Mouse (Mus musculus) kidney, postnatal 0 days (tissue): ENCODE measurements around the gene Arhgap10. TPM values are rescaled to one million over a fixed set of nuclear protein-coding genes. Genes with fewer than 3 reads are reported as not detected.

Experiments
- ATAC-seq: fragments of 200-750 bp; cut with Nextera tagmentation; replicated peaks from 2 replicates; pipeline ENCODE4 v1.8.0; 2017; ENCODE audit warnings: low read depth, moderate number of reproducible peaks, moderate TSS enrichment, moderate library complexity; ENCODE audit not compliant: low FRiP score
- DNase-seq: peaks from one replicate; pipeline ENCODE4 v3.0.0-alpha.2; 2016; ENCODE audit warnings: low spot score
- H3K27ac ChIP-seq: fragments of 300-500 bp; sonication (generic); 2 replicates; pipeline ENCODE4 v1.5.1; 2014; ENCODE audit warnings: mild to moderate bottlenecking
- H3K27me3 ChIP-seq: fragments of 300-500 bp; sonication (generic); 2 replicates; pipeline ENCODE4 v1.6.1; 2014; ENCODE audit warnings: low read length, mixed read lengths; ENCODE audit not compliant: insufficient read depth
- H3K36me3 ChIP-seq: fragments of 300-500 bp; sonication (generic); 2 replicates; pipeline ENCODE4 v1.6.1; 2014; ENCODE audit warnings: low read length, mixed read lengths; ENCODE audit not compliant: insufficient read depth
- H3K4me1 ChIP-seq: fragments of 300-500 bp; sonication (generic); replicated peaks from 2 replicates; pipeline ENCODE4 v1.6.1; 2014; ENCODE audit warnings: antibody characterized with exemption, low read length, mixed read lengths; ENCODE audit not compliant: insufficient read depth
- H3K4me2 ChIP-seq: fragments of 300-500 bp; sonication (generic); 2 replicates; pipeline ENCODE4 v1.6.1; 2014; ENCODE audit warnings: mild to moderate bottlenecking, low read length, moderate library complexity, mixed read lengths
- H3K4me3 ChIP-seq: fragments of 300-500 bp; sonication (generic); replicated peaks from 2 replicates; pipeline ENCODE4 v1.5.1; 2014; ENCODE audit warnings: low read depth, low read length
- H3K9ac ChIP-seq: fragments of 300-500 bp; sonication (generic); 2 replicates; pipeline ENCODE4 v1.6.1; 2014; ENCODE audit warnings: low read depth, low read length
- H3K9me3 ChIP-seq: fragments of 300-500 bp; sonication (generic); replicated peaks from 2 replicates; pipeline ENCODE4 v1.6.1; 2016; ENCODE audit warnings: low read length, inconsistent platforms, mixed read lengths
- CTCF ChIP-seq: IDR thresholded peaks from 2 replicates; pipeline ENCODE4 v1.5.1; 2016; ENCODE audit warnings: antibody characterized with exemption, low read depth, mild to moderate bottlenecking, moderate library complexity
- WGBS: fragments of 180-500 bp; shearing (Covaris S2); extraction: QIAGEN DNeasy Blood & Tissue Kit; methylation state at CpG from one replicate; pipeline ENCODE4 v1.1.7; 2014; 5-methylcytosine and 5-hydroxymethylcytosine counted together
- polyA plus RNA-seq: library from polyadenylated mRNA; unstranded; fragments of >200 nt; fragmentation: Nextera tagmentation; extraction: Ambion mirVana; gene quantifications from 2 replicates; pipeline ENCODE4 v1.2.1, GENCODE M21; 2015

Arhgap10 gene
- polyA plus RNA-seq, 1 experiment from 2014 or later: 26.6 TPM

GRCm38 (mm10) chr8:77422632-77423252 is 95.0 kb downstream of the Arhgap10 start:
- H3K9me3 ChIP-seq: no peaks in the 10 kb centered on the region
- no peak overlapping the region for H3K9ac ChIP-seq
- no peak overlapping the region for H3K4me2 ChIP-seq
- ATAC-seq (0 out of 2 replicates have a peak, but pooled peaks have one; percentile 44), DNase-seq (no peak)
- H3K36me3 ChIP-seq: peaks cover 6% of the 10 kb centered on the region; the same call in 1 of the 2 replicates
- H3K27ac ChIP-seq: no peak overlapping the region
- WGBS: 82% methylated on average over 15 of the region's 15 CpGs
- H3K27me3 ChIP-seq: no peaks in the 10 kb centered on the region
- no peak overlapping the region for H3K4me3 ChIP-seq
- TF ChIP-seq CTCF: no peak
- H3K4me1 ChIP-seq: no peaks in the 10 kb centered on the region

- H3K4me2 ChIP-seq: no peak overlapping the region
- H3K4me1 ChIP-seq: peaks cover 5% of the 10 kb centered on the region; the same call in 1 of the 2 replicates
- DNase-seq (no peak), ATAC-seq (no peak)
- no peaks in the 10 kb centered on the region for H3K27me3 ChIP-seq
- no peak overlapping the region for H3K4me3 ChIP-seq
- 82% methylated on average over 13 of the region's 13 CpGs for WGBS
- no peak overlapping the region for H3K9ac ChIP-seq
- TF ChIP-seq CTCF: no peak
- H3K36me3 ChIP-seq: peaks cover 6% of the 10 kb centered on the region; the same call in 1 of the 2 replicates
- no peak overlapping the region for H3K27ac ChIP-seq
- no peaks in the 10 kb centered on the region for H3K9me3 ChIP-seq
Observed at GRCm38 (mm10) chr8:77421596-77421995, 96.2 kb downstream of the Arhgap10 start.

- Histone ChIP-seq H3K36me3 (peaks cover 6% of the 10 kb centered on the region; the same call in 1 of the 2 replicates), H3K4me3 (no peak overlapping the region), H3K27ac (no peak overlapping the region), H3K9ac (no peak overlapping the region), H3K4me1 (peaks cover 5% of the 10 kb centered on the region; the same call in 1 of the 2 replicates), H3K4me2 (no peak overlapping the region), H3K9me3 (no peaks in the 10 kb centered on the region), H3K27me3 (no peaks in the 10 kb centered on the region)
- no peak for ATAC-seq
- peak; percentile 89 for TF ChIP-seq CTCF
- 54% methylated on average over 4 of the region's 4 CpGs for WGBS
- DNase-seq: peak; percentile 83
Observed at GRCm38 (mm10) chr8:77419731-77420130, 98.0 kb downstream of the Arhgap10 start.

- H3K4me2 ChIP-seq: no peak overlapping the region
- H3K4me3 ChIP-seq: no peak overlapping the region
- H3K9me3 ChIP-seq: no peaks in the 10 kb centered on the region
- no peak overlapping the region for H3K27ac ChIP-seq
- H3K4me1 ChIP-seq: peaks cover 5% of the 10 kb centered on the region; the same call in 1 of the 2 replicates
- WGBS: 11% methylated on average over 5 of the region's 5 CpGs
- H3K36me3 ChIP-seq: peaks cover 17% of the 10 kb centered on the region; the same call in 1 of the 2 replicates
- H3K27me3 ChIP-seq: no peaks in the 10 kb centered on the region
- H3K9ac ChIP-seq: no peak overlapping the region
- TF ChIP-seq CTCF: no peak
- ATAC-seq: peak; percentile 44; the same call in 1 of the 2 replicates
- peak; percentile 54 for DNase-seq
Observed at GRCm38 (mm10) chr8:77416738-77417137, 101.0 kb downstream of the Arhgap10 start.

GRCm38 (mm10) chr8:77416034-77416433 is 101.7 kb downstream of the Arhgap10 start:
- no peaks in the 10 kb centered on the region for H3K9me3 ChIP-seq
- no peak for TF ChIP-seq CTCF
- peaks cover 17% of the 10 kb centered on the region; the same call in 1 of the 2 replicates for H3K36me3 ChIP-seq
- H3K27ac ChIP-seq: no peak overlapping the region
- H3K27me3 ChIP-seq: no peaks in the 10 kb centered on the region
- WGBS: 40% methylated on average over 5 of the region's 5 CpGs
- DNase-seq (no peak), ATAC-seq (no peak)
- no peak overlapping the region for H3K4me2 ChIP-seq
- H3K4me3 ChIP-seq: no peak overlapping the region
- H3K9ac ChIP-seq: no peak overlapping the region
- peaks cover 5% of the 10 kb centered on the region; the same call in 1 of the 2 replicates for H3K4me1 ChIP-seq

- H3K4me3 ChIP-seq: no peak overlapping the region
- no peaks in the 10 kb centered on the region for H3K9me3 ChIP-seq
- no peaks in the 10 kb centered on the region for H3K4me1 ChIP-seq
- H3K36me3 ChIP-seq: peaks cover 22% of the 10 kb centered on the region; the same call in 1 of the 2 replicates
- no peak overlapping the region for H3K27ac ChIP-seq
- ATAC-seq (no peak), DNase-seq (no peak)
- no peak overlapping the region for H3K9ac ChIP-seq
- no peaks in the 10 kb centered on the region for H3K27me3 ChIP-seq
- 98% methylated on average over 15 of the region's 15 CpGs for WGBS
- no peak for TF ChIP-seq CTCF
- no peak overlapping the region for H3K4me2 ChIP-seq
Observed at GRCm38 (mm10) chr8:77411262-77411661, 106.5 kb downstream of the Arhgap10 start.
